Mouse (Mus musculus) embryonic facial prominence, embryonic 10.5 days (tissue): ENCODE data around the gene Clock. TPM values are rescaled to one million over a fixed set of nuclear protein-coding genes. Genes with fewer than 3 reads are reported as not detected.

ENCODE experiments used
- DNase-seq: peaks from one replicate; pipeline ENCODE4 v3.0.0-alpha.2; 2017; ENCODE audit warnings: low spot score
- H3K27ac ChIP-seq: fragments of 300-500 bp; sonication (generic); replicated peaks from 2 replicates; pipeline ENCODE4 v1.5.1; 2016; ENCODE audit warnings: mild to moderate bottlenecking
- H3K27me3 ChIP-seq: fragments of 300-500 bp; sonication (generic); replicated peaks from 2 replicates; pipeline ENCODE4 v1.6.1; 2016; ENCODE audit warnings: low read depth, mild to moderate bottlenecking; ENCODE audit not compliant: poor library complexity, severe bottlenecking
- H3K36me3 ChIP-seq: fragments of 300-500 bp; sonication (generic); replicated peaks from 2 replicates; pipeline ENCODE4 v1.6.1; 2016; ENCODE audit warnings: mild to moderate bottlenecking, moderate library complexity
- H3K4me1 ChIP-seq: fragments of 300-500 bp; sonication (generic); 2 replicates; pipeline ENCODE4 v1.6.1; 2016
- H3K4me3 ChIP-seq: fragments of 300-500 bp; sonication (generic); 2 replicates; pipeline ENCODE4 v1.5.1; 2016; ENCODE audit warnings: mild to moderate bottlenecking, moderate library complexity
- H3K9me3 ChIP-seq: fragments of 300-500 bp; sonication (generic); 2 replicates; pipeline ENCODE4 v1.6.1; 2016; ENCODE audit warnings: mild to moderate bottlenecking
- WGBS: fragments of 180-500 bp; shearing (Covaris S2); methylation state at CpG from one replicate; pipeline ENCODE4 v1.1.7; 2016; 5-methylcytosine and 5-hydroxymethylcytosine counted together
- polyA plus RNA-seq: library from polyadenylated mRNA; unstranded; fragments of >200 nt; fragmentation: Nextera tagmentation; extraction: Ambion mirVana; gene quantifications from 2 replicates; pipeline ENCODE4 v1.2.1, GENCODE M21; 2016

Gene Clock
- polyA plus RNA-seq, 1 experiment from 2014 or later: 10.5 TPM

- 83% methylated on average over 3 of the region's 3 CpGs for WGBS
- no peak for DNase-seq
- no peak overlapping the region for H3K27ac ChIP-seq
- no peaks in the 10 kb centered on the region for H3K36me3 ChIP-seq
- peaks cover 19% of the 10 kb centered on the region for H3K4me1 ChIP-seq
- H3K9me3 ChIP-seq: no peaks in the 10 kb centered on the region
- H3K27me3 ChIP-seq: no peaks in the 10 kb centered on the region
- H3K4me3 ChIP-seq: no peak overlapping the region
Observed at GRCm38 (mm10) chr5:76306261-76306660, 1.7 kb upstream of the Clock start.

DNA sequence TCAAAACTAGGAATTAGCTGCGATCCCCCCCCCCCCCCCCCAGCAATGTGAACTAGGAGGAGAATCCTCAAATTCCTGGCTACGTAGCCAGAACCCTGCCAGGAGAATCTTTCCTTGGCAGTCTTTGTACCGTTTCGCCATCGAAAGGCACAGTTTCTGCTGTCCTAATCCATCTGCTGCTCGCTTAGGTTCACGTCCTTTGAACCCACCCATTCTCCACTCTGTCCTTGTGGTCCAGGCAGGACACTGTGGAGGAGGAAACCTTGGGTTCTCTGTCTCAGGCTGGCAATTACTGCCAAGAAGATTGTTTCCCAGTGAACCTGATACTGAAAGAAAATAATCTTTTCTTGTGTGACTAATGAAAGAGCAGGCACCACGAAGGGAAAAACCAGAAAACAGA is 1.0 kb upstream of the Clock start:
- peak; percentile 36 for DNase-seq
- peak overlapping the region; percentile 99 for H3K4me3 ChIP-seq
- H3K27ac ChIP-seq: no peak overlapping the region
- no peaks in the 10 kb centered on the region for H3K36me3 ChIP-seq
- no peaks in the 10 kb centered on the region for H3K27me3 ChIP-seq
- WGBS: 2% methylated on average over 8 of the region's 8 CpGs
- no peaks in the 10 kb centered on the region for H3K9me3 ChIP-seq
- H3K4me1 ChIP-seq: peaks cover 19% of the 10 kb centered on the region

- H3K27me3 ChIP-seq: no peaks in the 10 kb centered on the region
- H3K9me3 ChIP-seq: no peaks in the 10 kb centered on the region
- peak overlapping the region; percentile 98 for H3K27ac ChIP-seq
- H3K4me3 ChIP-seq: peak overlapping the region; percentile 99
- peak; percentile 79 for DNase-seq
- WGBS: under 1% methylated on average over 95 of the region's 100 CpGs
- H3K36me3 ChIP-seq: no peaks in the 10 kb centered on the region
- peaks cover 19% of the 10 kb centered on the region for H3K4me1 ChIP-seq
Observed at GRCm38 (mm10) chr5:76303745-76304451, 694 bp downstream of the Clock start.

GRCm38 (mm10) chr5:76303379-76303744 is 1.2 kb downstream of the Clock start:
- Histone ChIP-seq H3K36me3 (no peaks in the 10 kb centered on the region), H3K4me3 (peak overlapping the region; percentile 99), H3K27ac (peak overlapping the region; percentile 98), H3K9me3 (no peaks in the 10 kb centered on the region), H3K27me3 (no peaks in the 10 kb centered on the region), H3K4me1 (peaks cover 19% of the 10 kb centered on the region)
- WGBS: 7% methylated on average over 11 of the region's 11 CpGs
- DNase-seq: no peak

DNA sequence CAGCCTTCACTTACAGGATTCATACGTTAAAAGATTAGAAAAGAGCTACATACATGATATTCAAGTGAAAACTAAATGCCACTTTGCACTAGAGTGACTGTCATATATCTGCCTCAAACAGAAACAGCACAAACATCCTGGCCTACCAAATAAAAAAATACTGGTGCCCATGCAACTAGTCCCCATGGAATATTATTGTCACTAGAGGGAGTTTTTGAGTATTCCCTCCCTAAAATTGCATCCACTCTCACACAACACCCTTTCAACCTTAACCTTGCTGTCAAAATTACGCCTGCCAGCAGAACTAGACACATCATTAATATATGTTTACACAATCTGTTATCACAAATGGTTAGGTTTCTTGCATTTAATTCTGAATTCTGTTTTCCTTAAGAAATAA is 2.6 kb downstream of the Clock start:
- H3K9me3 ChIP-seq: no peaks in the 10 kb centered on the region
- H3K27ac ChIP-seq: no peak overlapping the region
- DNase-seq: no peak
- no peaks in the 10 kb centered on the region for H3K27me3 ChIP-seq
- WGBS: 85% methylated on average over 2 of the region's 2 CpGs
- H3K36me3 ChIP-seq: no peaks in the 10 kb centered on the region
- no peak overlapping the region for H3K4me3 ChIP-seq
- peaks cover 19% of the 10 kb centered on the region for H3K4me1 ChIP-seq

DNA sequence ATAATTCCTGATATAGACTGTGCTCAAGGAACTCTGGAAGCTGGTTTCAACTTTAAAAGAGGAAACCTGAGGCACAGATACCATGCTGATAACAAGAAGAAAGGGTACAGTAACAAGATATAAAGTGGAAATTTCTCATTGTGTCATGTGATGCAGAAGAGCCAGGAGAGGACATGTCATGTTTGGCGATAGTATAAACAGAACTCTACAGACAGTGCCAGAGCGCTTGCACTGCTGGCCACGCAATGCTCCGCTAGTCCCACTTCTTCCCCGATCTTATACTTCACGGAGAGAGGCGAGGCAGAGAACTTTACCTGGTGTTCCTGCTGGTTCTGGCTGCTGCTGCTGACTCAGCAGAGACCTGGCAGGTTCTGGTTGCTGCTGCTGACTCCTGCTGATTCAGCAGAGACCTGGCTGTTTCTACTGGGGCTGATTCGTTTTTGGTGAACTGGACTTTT is 15.3 kb downstream of the Clock start:
- H3K36me3 ChIP-seq: peaks cover 11% of the 10 kb centered on the region; the same call in 1 of the 2 replicates

GRCm38 (mm10) chr5:76288256-76288655 is 16.3 kb downstream of the Clock start:
- WGBS: 91% methylated on average over 3 of the region's 3 CpGs

More for the DNA sequence above, 15.3 kb downstream of the Clock start:
- WGBS: 87% methylated on average over 8 of the region's 8 CpGs
- Histone ChIP-seq H3K27me3 (no peaks in the 10 kb centered on the region), H3K9me3 (no peaks in the 10 kb centered on the region), H3K4me1 (no peaks in the 10 kb centered on the region), H3K4me3 (no peak overlapping the region), H3K27ac (no peak overlapping the region)
- no peak for DNase-seq

DNA sequence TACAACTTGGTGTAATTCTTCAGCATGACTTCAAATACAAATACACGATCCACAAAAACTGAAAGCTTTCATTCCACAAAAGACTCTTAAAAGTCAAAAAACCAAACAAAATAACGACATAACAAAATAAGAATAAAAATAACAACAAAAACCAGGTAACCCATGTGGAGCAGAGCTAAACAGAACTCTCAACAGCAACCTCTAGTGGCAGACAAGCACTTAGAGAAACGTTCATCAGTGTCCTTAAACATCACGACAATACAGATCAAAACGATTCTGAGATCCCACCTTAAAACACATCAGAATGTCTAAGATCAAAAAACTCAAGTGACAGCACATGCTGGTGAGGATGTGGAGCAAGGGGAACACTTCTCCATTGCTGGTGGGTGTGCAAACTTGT is 17.5 kb downstream of the Clock start:
- Histone ChIP-seq H3K4me1 (no peaks in the 10 kb centered on the region), H3K36me3 (peaks cover 11% of the 10 kb centered on the region; the same call in 1 of the 2 replicates), H3K4me3 (no peak overlapping the region), H3K27me3 (no peaks in the 10 kb centered on the region), H3K27ac (no peak overlapping the region), H3K9me3 (no peaks in the 10 kb centered on the region)
- 79% methylated on average over 5 of the region's 5 CpGs for WGBS
- no peak for DNase-seq

More at GRCm38 (mm10) chr5:76288256-76288655, 16.3 kb downstream of the Clock start:
- DNase-seq: no peak
- H3K36me3 ChIP-seq: peaks cover 11% of the 10 kb centered on the region; the same call in 1 of the 2 replicates
- H3K4me1 ChIP-seq: no peaks in the 10 kb centered on the region
- H3K27ac ChIP-seq: no peak overlapping the region
- H3K4me3 ChIP-seq: no peak overlapping the region
- H3K9me3 ChIP-seq: no peaks in the 10 kb centered on the region
- H3K27me3 ChIP-seq: no peaks in the 10 kb centered on the region

- no peaks in the 10 kb centered on the region for H3K9me3 ChIP-seq
- H3K4me3 ChIP-seq: no peak overlapping the region
- peaks cover 11% of the 10 kb centered on the region; the same call in 1 of the 2 replicates for H3K36me3 ChIP-seq
- no peaks in the 10 kb centered on the region for H3K27me3 ChIP-seq
- DNase-seq: no peak
- peaks cover 3% of the 10 kb centered on the region for H3K4me1 ChIP-seq
- 55% methylated on average over 4 of the region's 4 CpGs for WGBS
- no peak overlapping the region for H3K27ac ChIP-seq
Observed at GRCm38 (mm10) chr5:76285699-76286098, 18.9 kb downstream of the Clock start.

DNA sequence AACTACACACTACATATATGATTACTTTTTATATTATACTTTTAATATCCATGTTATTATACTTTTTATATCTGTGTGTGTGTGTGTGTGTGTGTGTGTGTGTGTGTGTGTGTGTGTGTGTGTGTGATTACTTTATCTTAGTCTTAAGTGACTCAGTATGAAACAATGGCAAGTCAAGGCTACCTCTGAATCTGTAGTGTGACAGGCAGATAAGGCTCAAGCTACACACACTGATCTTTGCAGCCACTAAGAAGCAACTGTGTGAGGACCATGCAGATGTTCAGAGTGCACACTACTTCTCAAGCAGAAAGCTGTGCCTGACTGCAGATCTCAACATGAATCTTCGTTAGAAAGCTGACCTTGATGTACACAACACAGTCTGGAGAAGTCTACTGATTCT is 20.7 kb downstream of the Clock start:
- H3K27me3 ChIP-seq: no peaks in the 10 kb centered on the region
- H3K27ac ChIP-seq: no peak overlapping the region
- WGBS: 91% methylated on average over 1 of the region's 1 CpGs
- H3K4me1 ChIP-seq: peaks cover 7% of the 10 kb centered on the region
- no peak for DNase-seq
- no peak overlapping the region for H3K4me3 ChIP-seq
- peaks cover 10% of the 10 kb centered on the region; the same call in 1 of the 2 replicates for H3K36me3 ChIP-seq
- H3K9me3 ChIP-seq: no peaks in the 10 kb centered on the region

DNA sequence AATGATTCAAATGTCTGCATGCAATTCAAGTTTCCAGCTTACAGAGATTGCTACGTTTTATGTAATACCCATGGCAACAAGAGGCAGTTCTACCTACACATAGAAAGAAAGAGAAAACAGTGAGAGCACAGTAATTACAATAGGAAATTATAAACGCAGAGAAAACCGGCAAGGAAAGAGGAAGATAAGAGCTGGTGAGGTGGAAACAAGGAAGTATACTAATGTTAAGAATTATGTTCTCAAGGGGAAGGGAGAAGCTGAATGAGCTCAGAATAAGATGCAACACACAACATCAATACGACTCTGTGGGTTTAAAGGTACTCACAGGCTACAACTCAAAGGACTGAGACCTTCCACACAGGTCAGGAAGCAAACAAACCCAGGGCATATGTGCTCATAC is 29.6 kb downstream of the Clock start:
- H3K27me3 ChIP-seq: no peaks in the 10 kb centered on the region
- DNase-seq: no peak
- no peaks in the 10 kb centered on the region for H3K4me1 ChIP-seq
- H3K27ac ChIP-seq: no peak overlapping the region
- H3K9me3 ChIP-seq: no peaks in the 10 kb centered on the region
- H3K36me3 ChIP-seq: peaks cover 3% of the 10 kb centered on the region; the same call in 1 of the 2 replicates
- no peak overlapping the region for H3K4me3 ChIP-seq
- WGBS: 88% methylated on average over 4 of the region's 4 CpGs

- WGBS: 93% methylated on average over 3 of the region's 3 CpGs
- H3K4me3 ChIP-seq: no peak overlapping the region
- H3K27ac ChIP-seq: no peak overlapping the region
- no peak for DNase-seq
- no peaks in the 10 kb centered on the region for H3K4me1 ChIP-seq
- H3K9me3 ChIP-seq: no peaks in the 10 kb centered on the region
- no peaks in the 10 kb centered on the region for H3K27me3 ChIP-seq
- H3K36me3 ChIP-seq: peaks cover 19% of the 10 kb centered on the region
Observed at GRCm38 (mm10) chr5:76250948-76251347, 53.6 kb downstream of the Clock start.

GRCm38 (mm10) chr5:76246539-76246938 is 58.1 kb downstream of the Clock start:
- Histone ChIP-seq H3K27me3 (no peaks in the 10 kb centered on the region), H3K9me3 (no peaks in the 10 kb centered on the region), H3K36me3 (peaks cover 31% of the 10 kb centered on the region), H3K27ac (no peak overlapping the region), H3K4me3 (no peak overlapping the region), H3K4me1 (no peaks in the 10 kb centered on the region)
- no peak for DNase-seq
